Mouse (Mus musculus): ENCODE data around the gene Chrnb1. TPM values are rescaled to one million over a fixed set of nuclear protein-coding genes. Genes with fewer than 3 reads are reported as not detected.
A peak's percentile ranks its signal among the peaks of the same experiment; 100 is the strongest.

Chrnb1 gene
- polyA plus RNA-seq, 1 experiment from 2014 or later = 2.6 TPM

DNA sequence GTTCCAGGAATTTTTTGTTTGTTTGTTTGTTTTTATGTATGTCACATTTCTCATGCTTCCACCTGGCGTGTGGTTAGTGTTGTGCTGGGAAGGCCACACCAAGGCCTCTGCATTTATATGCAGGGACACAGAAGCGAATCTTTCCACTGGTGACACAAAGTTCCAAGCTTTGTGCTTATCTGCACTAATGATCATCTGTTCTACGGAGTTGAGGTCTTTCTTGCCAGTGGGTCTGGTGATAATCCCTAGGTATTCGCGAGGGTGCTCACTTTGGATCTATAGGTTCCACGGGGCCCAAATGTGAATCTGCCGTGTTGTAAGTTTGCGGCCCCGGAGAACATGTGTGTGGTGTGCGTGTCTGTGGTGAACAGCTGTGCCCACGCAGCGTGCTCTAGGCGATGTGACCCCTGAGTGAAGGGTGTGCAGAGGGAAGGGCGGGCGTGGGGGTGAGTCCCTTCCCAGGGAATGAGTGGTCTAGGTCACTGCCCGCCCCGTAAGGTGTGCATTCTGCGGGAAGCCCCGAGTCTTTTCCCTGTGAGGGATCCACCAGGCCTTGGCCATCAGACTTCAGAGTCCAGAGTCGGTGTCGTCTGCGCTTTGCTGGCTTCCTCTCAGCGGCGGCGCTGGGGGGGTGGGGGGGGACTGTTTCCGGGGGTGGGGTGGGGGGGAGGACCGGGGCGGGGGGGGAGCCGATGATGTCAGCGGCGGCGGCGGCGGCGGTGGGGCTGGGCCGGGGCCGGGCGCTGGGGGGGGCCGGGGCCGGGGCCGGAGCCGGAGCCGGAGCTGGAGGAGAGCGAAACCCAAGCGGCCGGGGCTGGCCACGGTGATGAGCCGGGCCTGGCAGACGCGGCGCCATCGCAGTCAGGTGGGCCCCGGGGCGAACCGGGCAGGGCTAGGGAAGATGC is 30.3 kb downstream of the Chrnb1 start, which contains the start of gene Zbtb4:
Zbtb4 (plus strand) TSS at position 692 of the 905 bp plus-strand sequence.
- no peaks in the 10 kb centered on the region for H3K9me3 ChIP-seq
- peak within 1 kb of the TSS; percentile 81 for H3K4me3 ChIP-seq
- H3K27ac ChIP-seq = peak within 1 kb of the TSS; percentile 93
- H3K4me1 ChIP-seq (replicated peaks) = peaks cover 43% of the 10 kb centered on the region
- H3K36me3 ChIP-seq = no peaks in the 10 kb centered on the region
- no peaks in the 10 kb centered on the region for H3K27me3 ChIP-seq
- WGBS = 24% methylated on average over 29 of the region's 55 CpGs
- H3K9ac ChIP-seq = peak within 1 kb of the TSS; percentile 98
- peak within 1 kb of the TSS; percentile 61 for H3K4me2 ChIP-seq
- peak; percentile 64 for ATAC-seq (ENCODE audit: low FRiP score)

- Histone ChIP-seq H3K27ac (no peak overlapping the region), H3K4me2 (no peak overlapping the region), H3K4me3 (no peak overlapping the region), H3K36me3 (no peaks in the 10 kb centered on the region), H3K4me1 (replicated peaks) (peaks cover 44% of the 10 kb centered on the region), H3K27me3 (no peaks in the 10 kb centered on the region), H3K9ac (no peak overlapping the region), H3K9me3 (no peaks in the 10 kb centered on the region)
- ATAC-seq (ENCODE audit: low FRiP score) = no peak
- 63% methylated on average over 7 of the region's 7 CpGs for WGBS
Measured at GRCm38 (mm10) chr11:69763551-69763950, 32.2 kb downstream of the Chrnb1 start.

DNA sequence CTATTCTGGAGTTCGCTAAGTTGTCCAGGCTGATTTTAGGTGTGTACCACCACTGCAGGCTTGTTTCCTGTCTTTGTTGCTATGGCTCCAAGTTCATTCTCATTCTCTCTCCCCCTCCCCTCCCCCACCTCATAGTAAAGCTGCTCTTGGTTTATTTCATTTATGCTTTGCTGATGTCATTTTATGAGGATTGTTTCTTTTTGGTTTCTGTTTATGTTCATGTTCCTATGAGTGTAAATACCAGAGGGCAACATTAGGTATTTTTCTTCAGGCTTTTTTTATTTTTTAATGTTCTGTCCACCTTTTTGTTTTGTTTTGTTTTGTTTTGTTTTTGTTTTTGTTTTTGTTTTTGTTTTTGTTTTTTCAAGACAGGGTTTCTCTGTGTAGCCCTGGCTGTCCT is 33.9 kb downstream of the Chrnb1 start, which contains the start of gene Slc35g3:
Slc35g3 (minus strand) TSS at position 101 of the 400 bp plus-strand sequence.
- H3K27ac ChIP-seq = peak within 1 kb of the TSS; percentile 99
- no peak within 1 kb of the TSS for H3K4me2 ChIP-seq
- peaks cover 39% of the 10 kb centered on the region for H3K4me1 ChIP-seq (replicated peaks)
- H3K27me3 ChIP-seq = no peaks in the 10 kb centered on the region
- H3K9me3 ChIP-seq = no peaks in the 10 kb centered on the region
- no peak for ATAC-seq (ENCODE audit: low FRiP score)
- no peak within 1 kb of the TSS for H3K9ac ChIP-seq
- no peaks in the 10 kb centered on the region for H3K36me3 ChIP-seq
- H3K4me3 ChIP-seq = no peak within 1 kb of the TSS
- 72% methylated on average over 1 of the region's 1 CpGs for WGBS

- ATAC-seq (ENCODE audit: low FRiP score) = no peak
- Histone ChIP-seq H3K4me3 (no peak overlapping the region), H3K27ac (peak overlapping the region; percentile 99)
Measured at GRCm38 (mm10) chr11:69760901-69761200, 34.9 kb downstream of the Chrnb1 start.

DNA sequence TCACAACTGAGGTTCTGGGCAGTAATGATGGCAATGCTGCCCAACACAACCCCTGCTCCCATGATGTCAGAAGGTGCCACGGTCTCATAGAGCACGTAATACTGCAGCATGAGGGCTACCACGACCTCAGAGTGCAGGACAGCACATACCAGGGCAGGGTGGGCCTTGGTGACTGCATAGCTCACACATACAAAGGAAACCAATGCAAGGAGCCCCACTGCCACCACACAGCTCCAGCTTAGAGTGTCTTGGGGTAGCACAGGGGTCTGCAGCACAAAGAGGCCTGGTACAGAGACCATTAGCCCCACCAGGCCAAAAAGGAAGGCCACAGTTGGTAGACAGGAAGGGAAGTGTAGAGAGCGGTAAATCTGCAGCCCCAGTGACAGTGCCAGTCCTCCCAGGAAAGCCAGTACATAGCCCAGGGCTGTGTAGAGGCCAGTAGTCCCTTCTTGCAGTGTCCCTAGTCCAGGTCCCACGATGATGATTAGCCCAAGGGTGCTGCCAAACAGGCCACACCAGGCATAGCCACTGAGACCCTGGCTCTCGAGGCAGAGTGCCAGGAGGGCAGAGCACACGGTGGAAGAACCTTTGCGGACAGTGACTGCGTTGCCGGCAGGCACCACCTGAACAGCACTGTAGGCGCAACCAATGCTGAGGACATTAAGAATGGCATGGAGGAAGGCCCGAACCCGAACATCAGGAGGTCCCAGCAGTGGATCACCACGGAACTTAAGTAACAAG is 35.4 kb downstream of the Chrnb1 start:
- WGBS = 78% methylated on average over 14 of the region's 14 CpGs
- peaks cover 44% of the 10 kb centered on the region for H3K4me1 ChIP-seq (replicated peaks)

More at GRCm38 (mm10) chr11:69760901-69761200, 34.9 kb downstream of the Chrnb1 start:
- no peaks in the 10 kb centered on the region for H3K9me3 ChIP-seq
- WGBS = 91% methylated on average over 7 of the region's 7 CpGs
- no peak overlapping the region; the same call in 1 of the 2 replicates for H3K9ac ChIP-seq
- peaks cover 41% of the 10 kb centered on the region for H3K4me1 ChIP-seq (replicated peaks)
- no peaks in the 10 kb centered on the region for H3K27me3 ChIP-seq
- no peaks in the 10 kb centered on the region for H3K36me3 ChIP-seq
- no peak overlapping the region for H3K4me2 ChIP-seq

DNA sequence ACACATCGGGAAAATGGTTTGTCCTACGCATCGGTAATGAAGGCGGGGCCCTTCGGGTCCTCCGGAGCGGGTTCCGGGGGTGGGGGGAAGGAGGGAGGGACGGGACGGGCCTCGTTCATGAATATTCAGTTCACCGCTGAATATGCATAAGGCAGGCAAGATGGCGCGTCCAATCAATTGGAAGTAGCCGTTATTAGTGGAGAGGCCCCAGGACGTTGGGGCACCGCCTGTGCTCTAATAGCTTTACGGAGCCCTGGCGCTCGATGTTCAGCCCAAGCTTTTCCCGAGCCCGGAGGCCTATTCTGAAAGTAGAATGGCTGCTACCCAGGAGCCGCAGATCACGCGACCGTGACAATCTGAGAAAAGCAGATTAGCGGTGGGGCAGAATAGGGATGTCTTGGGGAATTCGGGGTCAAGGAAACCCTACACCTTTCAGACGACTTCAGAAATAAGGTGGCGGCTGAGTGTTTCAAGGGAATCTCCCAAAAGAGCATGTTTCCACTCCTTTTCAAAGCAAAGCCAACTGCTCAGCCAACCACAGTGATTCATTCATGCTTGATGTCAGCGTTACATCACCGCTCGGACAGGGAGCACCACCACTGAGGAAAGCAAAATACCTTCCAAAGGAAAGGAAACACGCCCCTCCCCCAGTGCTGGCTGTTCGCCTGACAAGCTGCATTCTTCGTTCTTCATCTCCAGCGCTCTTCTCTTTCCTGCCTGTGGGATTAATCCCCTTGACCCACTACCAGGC is 36.6 kb downstream of the Chrnb1 start:
- Histone ChIP-seq H3K4me2 (peak overlapping the region; percentile 86), H3K9me3 (no peaks in the 10 kb centered on the region), H3K9ac (peak overlapping the region; percentile 77), H3K27me3 (no peaks in the 10 kb centered on the region), H3K4me1 (replicated peaks) (peaks cover 49% of the 10 kb centered on the region), H3K36me3 (no peaks in the 10 kb centered on the region), H3K4me3 (peak overlapping the region; percentile 54), H3K27ac (peak overlapping the region; percentile 99)
- WGBS = under 1% methylated on average over 37 of the region's 37 CpGs
- peak; percentile 91 for ATAC-seq (ENCODE audit: low FRiP score)

More for the DNA sequence above, 35.4 kb downstream of the Chrnb1 start:
- Histone ChIP-seq H3K9ac (peak overlapping the region; percentile 77), H3K9me3 (no peaks in the 10 kb centered on the region), H3K27ac (peak overlapping the region; percentile 99), H3K4me3 (peak overlapping the region; percentile 54), H3K36me3 (no peaks in the 10 kb centered on the region), H3K4me2 (peak overlapping the region; percentile 86), H3K27me3 (no peaks in the 10 kb centered on the region)
- ATAC-seq (ENCODE audit: low FRiP score) = no peak

DNA sequence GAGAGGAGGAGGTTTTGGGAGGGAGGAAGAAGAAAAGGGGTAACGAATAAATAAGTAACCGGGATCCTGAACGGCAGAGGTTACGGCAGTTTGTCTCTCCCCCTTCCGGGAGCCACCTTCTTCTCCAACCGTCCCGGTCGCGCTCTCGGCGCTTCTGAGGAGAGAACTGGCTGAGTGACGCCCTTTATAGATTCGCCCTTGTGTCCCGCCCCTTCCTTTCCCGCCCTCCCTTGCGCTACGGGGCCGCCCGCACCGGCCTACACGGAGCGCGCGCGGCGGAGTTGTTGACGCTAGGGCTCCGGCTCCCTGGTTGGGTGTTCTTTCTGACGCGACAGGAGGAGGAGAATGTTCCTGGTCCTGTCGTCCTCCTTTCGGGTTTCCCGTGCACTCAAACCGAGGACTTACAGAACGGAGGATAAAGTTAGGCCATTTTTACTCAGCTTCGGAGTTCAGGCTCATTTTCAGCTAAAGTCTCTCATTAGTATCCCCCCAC is 37.2 kb downstream of the Chrnb1 start, which contains the start of gene Polr2a:
Polr2a (minus strand) TSS at position 160 of the 493 bp plus-strand sequence.
- under 1% methylated on average over 35 of the region's 36 CpGs for WGBS
- peak within 1 kb of the TSS; percentile 87 for H3K9ac ChIP-seq

GRCm38 (mm10) chr11:69758090-69758456 is 37.7 kb downstream of the Chrnb1 start:
- 0% methylated on average over 26 of the region's 26 CpGs for WGBS
- Histone ChIP-seq H3K9me3 (no peaks in the 10 kb centered on the region), H3K27me3 (no peaks in the 10 kb centered on the region), H3K36me3 (no peaks in the 10 kb centered on the region), H3K4me2 (peak overlapping the region; percentile 86), H3K4me1 (replicated peaks) (peaks cover 55% of the 10 kb centered on the region), H3K27ac (peak overlapping the region; percentile 99), H3K9ac (peak overlapping the region; percentile 87), H3K4me3 (peak overlapping the region; percentile 54)
- ATAC-seq (ENCODE audit: low FRiP score) = peak; percentile 85

More for the DNA sequence above, 37.2 kb downstream of the Chrnb1 start, which contains the start of gene Polr2a:
- Histone ChIP-seq H3K27ac (peak within 1 kb of the TSS; percentile 99), H3K36me3 (no peaks in the 10 kb centered on the region), H3K9me3 (no peaks in the 10 kb centered on the region), H3K4me2 (peak within 1 kb of the TSS; percentile 86), H3K27me3 (no peaks in the 10 kb centered on the region), H3K4me1 (replicated peaks) (peaks cover 53% of the 10 kb centered on the region), H3K4me3 (peak within 1 kb of the TSS; percentile 54)
- peak; percentile 96 for ATAC-seq (ENCODE audit: low FRiP score)

DNA sequence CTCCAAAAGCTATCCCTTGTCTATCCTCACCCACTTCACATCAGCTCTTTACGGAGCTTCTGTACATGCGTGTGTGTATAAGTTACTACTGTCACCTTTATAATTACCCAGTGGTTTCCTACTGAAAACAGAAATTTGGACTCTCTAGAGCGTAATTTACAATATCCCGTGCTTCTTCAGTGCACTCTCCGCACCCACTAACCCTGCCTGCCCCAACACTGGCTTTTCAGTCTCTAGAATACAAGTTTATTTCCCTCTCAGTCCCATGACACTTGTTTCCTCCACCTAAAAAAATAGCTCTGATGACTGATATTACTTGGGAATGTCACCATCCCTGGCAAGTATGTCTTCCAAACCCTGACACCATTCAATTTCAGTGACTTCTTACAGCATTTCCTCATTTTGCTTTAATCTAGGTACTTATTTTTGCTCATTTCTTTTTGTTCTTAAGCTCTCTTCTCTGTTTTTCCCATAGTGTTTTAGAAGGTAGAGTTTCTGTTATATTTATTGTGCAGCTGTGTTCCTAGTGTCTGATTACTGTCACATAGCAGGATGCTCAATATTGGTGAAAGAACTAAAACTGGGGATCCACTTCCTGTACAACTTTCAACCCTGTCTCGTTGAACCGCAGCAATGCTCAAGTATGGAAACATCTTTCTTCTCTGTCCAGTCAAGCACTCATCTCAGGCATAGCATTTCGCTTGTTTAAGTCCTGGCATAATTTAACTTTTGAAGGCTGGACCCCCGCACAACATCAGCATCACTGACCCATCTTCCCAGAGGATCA is 38.2 kb downstream of the Chrnb1 start:
- Histone ChIP-seq H3K9me3 (no peaks in the 10 kb centered on the region), H3K4me3 (peak overlapping the region; percentile 54), H3K4me2 (peak overlapping the region; percentile 86), H3K9ac (peak overlapping the region; percentile 87), H3K27me3 (no peaks in the 10 kb centered on the region), H3K27ac (peak overlapping the region; percentile 99), H3K4me1 (replicated peaks) (peaks cover 61% of the 10 kb centered on the region), H3K36me3 (no peaks in the 10 kb centered on the region)
- WGBS = 45% methylated on average over 9 of the region's 9 CpGs
- no peak for ATAC-seq (ENCODE audit: low FRiP score)

- Histone ChIP-seq H3K9ac (no peak overlapping the region), H3K4me1 (replicated peaks) (peaks cover 59% of the 10 kb centered on the region), H3K27ac (no peak overlapping the region), H3K4me3 (peak overlapping the region; percentile 3; the same call in 1 of the 2 replicates), H3K4me2 (peak overlapping the region; percentile 86), H3K36me3 (no peaks in the 10 kb centered on the region), H3K9me3 (no peaks in the 10 kb centered on the region), H3K27me3 (no peaks in the 10 kb centered on the region)
- WGBS = 65% methylated on average over 3 of the region's 3 CpGs
- ATAC-seq (ENCODE audit: low FRiP score) = no peak
Measured at GRCm38 (mm10) chr11:69754701-69755100, 41.0 kb downstream of the Chrnb1 start.

GRCm38 (mm10) chr11:69754233-69754632 is 41.5 kb downstream of the Chrnb1 start:
- Histone ChIP-seq H3K4me2 (peak overlapping the region; percentile 86), H3K27me3 (no peaks in the 10 kb centered on the region), H3K27ac (no peak overlapping the region), H3K9ac (no peak overlapping the region), H3K36me3 (no peaks in the 10 kb centered on the region), H3K4me1 (replicated peaks) (peaks cover 56% of the 10 kb centered on the region), H3K9me3 (no peaks in the 10 kb centered on the region), H3K4me3 (0 out of 2 replicates have a peak overlapping the region, but pooled peaks have one; percentile 3)
- WGBS = 79% methylated on average over 5 of the region's 5 CpGs
- ATAC-seq (ENCODE audit: low FRiP score) = no peak

All from hindbrain, embryonic 13.5 days (tissue).